Mouse (Mus musculus): ENCODE results near the gene Mphosph10. TPM values are rescaled to one million over a fixed set of nuclear protein-coding genes. Genes with fewer than 3 reads are reported as not detected.

The Mphosph10 gene
- polyA plus RNA-seq, 1 experiment from 2014 or later = 47.9 TPM

GRCm38 (mm10) chr7:64371940-64372878 is 19.9 kb downstream of the Mphosph10 start:
- Histone ChIP-seq H3K4me3 (0 out of 2 replicates have a peak overlapping the region, but pooled peaks have one; percentile 66), H3K36me3 (peaks cover 39% of the 10 kb centered on the region)
- ATAC-seq (ENCODE audit: low FRiP score, low read depth) = no peak

GRCm38 (mm10) chr7:64369841-64370240 is 22.2 kb downstream of the Mphosph10 start:
- Histone ChIP-seq H3K4me3 (no peak overlapping the region), H3K27me3 (no peaks in the 10 kb centered on the region), H3K4me1 (peaks cover 13% of the 10 kb centered on the region), H3K27ac (no peak overlapping the region), H3K9me3 (no peaks in the 10 kb centered on the region), H3K9ac (no peak overlapping the region), H3K4me2 (replicated peaks) (no peak overlapping the region), H3K36me3 (peaks cover 47% of the 10 kb centered on the region)
- whole genome bisulfite sequencing = 87% methylated on average over 6 of the region's 6 CpGs
- no peak for ATAC-seq (ENCODE audit: low FRiP score, low read depth)

More at GRCm38 (mm10) chr7:64371940-64372878, 19.9 kb downstream of the Mphosph10 start:
- Histone ChIP-seq H3K4me1 (peaks cover 13% of the 10 kb centered on the region), H3K4me2 (replicated peaks) (peak overlapping the region; percentile 70), H3K27me3 (no peaks in the 10 kb centered on the region), H3K9ac (no peak overlapping the region), H3K27ac (no peak overlapping the region), H3K9me3 (no peaks in the 10 kb centered on the region)
- WGBS = 89% methylated on average over 23 of the region's 23 CpGs

- ATAC-seq (ENCODE audit: low FRiP score, low read depth) = no peak
Measured at GRCm38 (mm10) chr7:64365863-64366262, 26.2 kb downstream of the Mphosph10 start.

GRCm38 (mm10) chr7:64360586-64360945 is 31.5 kb downstream of the Mphosph10 start:
- no peaks in the 10 kb centered on the region for H3K9me3 ChIP-seq
- peaks cover 88% of the 10 kb centered on the region for H3K36me3 ChIP-seq
- H3K4me1 ChIP-seq = no peaks in the 10 kb centered on the region
- H3K4me3 ChIP-seq = no peak overlapping the region
- H3K27me3 ChIP-seq = no peaks in the 10 kb centered on the region
- H3K9ac ChIP-seq = no peak overlapping the region
- WGBS = 80% methylated on average over 3 of the region's 3 CpGs
- H3K27ac ChIP-seq = peak overlapping the region; percentile 80
- H3K4me2 ChIP-seq (replicated peaks) = no peak overlapping the region
- peak; percentile 71 for ATAC-seq (ENCODE audit: low FRiP score, low read depth)

More at GRCm38 (mm10) chr7:64365863-64366262, 26.2 kb downstream of the Mphosph10 start:
- Histone ChIP-seq H3K4me3 (no peak overlapping the region), H3K36me3 (peaks cover 83% of the 10 kb centered on the region), H3K9me3 (no peaks in the 10 kb centered on the region), H3K4me1 (no peaks in the 10 kb centered on the region), H3K4me2 (replicated peaks) (no peak overlapping the region), H3K27me3 (no peaks in the 10 kb centered on the region), H3K27ac (no peak overlapping the region), H3K9ac (no peak overlapping the region)
- 87% methylated on average over 5 of the region's 5 CpGs for WGBS

- peaks cover 89% of the 10 kb centered on the region for H3K36me3 ChIP-seq
- no peak overlapping the region for H3K4me2 ChIP-seq (replicated peaks)
- H3K9ac ChIP-seq = no peak overlapping the region
- no peaks in the 10 kb centered on the region for H3K4me1 ChIP-seq
- no peaks in the 10 kb centered on the region for H3K9me3 ChIP-seq
- no peak overlapping the region for H3K4me3 ChIP-seq
- peak; percentile 80 for ATAC-seq (ENCODE audit: low FRiP score, low read depth)
- H3K27ac ChIP-seq = peak overlapping the region; percentile 82
- H3K27me3 ChIP-seq = no peaks in the 10 kb centered on the region
- WGBS = 84% methylated on average over 20 of the region's 20 CpGs
Measured at GRCm38 (mm10) chr7:64359943-64360585, 32.0 kb downstream of the Mphosph10 start.

GRCm38 (mm10) chr7:64358666-64359065 is 33.4 kb downstream of the Mphosph10 start:
- 90% methylated on average over 6 of the region's 6 CpGs for WGBS
- ATAC-seq (ENCODE audit: low FRiP score, low read depth) = no peak
- Histone ChIP-seq H3K4me3 (no peak overlapping the region), H3K36me3 (peaks cover 85% of the 10 kb centered on the region), H3K9ac (no peak overlapping the region), H3K4me1 (no peaks in the 10 kb centered on the region), H3K9me3 (no peaks in the 10 kb centered on the region), H3K27ac (no peak overlapping the region), H3K27me3 (no peaks in the 10 kb centered on the region), H3K4me2 (replicated peaks) (no peak overlapping the region)

- H3K27me3 ChIP-seq = no peaks in the 10 kb centered on the region
- WGBS = 93% methylated on average over 9 of the region's 9 CpGs
- H3K4me1 ChIP-seq = no peaks in the 10 kb centered on the region
- no peak overlapping the region for H3K4me2 ChIP-seq (replicated peaks)
- no peak overlapping the region for H3K4me3 ChIP-seq
- peaks cover 85% of the 10 kb centered on the region for H3K36me3 ChIP-seq
- no peaks in the 10 kb centered on the region for H3K9me3 ChIP-seq
- H3K27ac ChIP-seq = no peak overlapping the region
- H3K9ac ChIP-seq = no peak overlapping the region
- ATAC-seq (ENCODE audit: low FRiP score, low read depth) = no peak
Measured at GRCm38 (mm10) chr7:64357405-64357804, 34.7 kb downstream of the Mphosph10 start.

GRCm38 (mm10) chr7:64356661-64357060 is 35.4 kb downstream of the Mphosph10 start:
- H3K27me3 ChIP-seq = no peaks in the 10 kb centered on the region
- H3K4me1 ChIP-seq = no peaks in the 10 kb centered on the region
- no peak overlapping the region for H3K9ac ChIP-seq
- H3K27ac ChIP-seq = no peak overlapping the region
- 95% methylated on average over 5 of the region's 5 CpGs for WGBS
- no peak overlapping the region for H3K4me2 ChIP-seq (replicated peaks)
- no peak overlapping the region for H3K4me3 ChIP-seq
- H3K9me3 ChIP-seq = no peaks in the 10 kb centered on the region
- peaks cover 85% of the 10 kb centered on the region for H3K36me3 ChIP-seq
- no peak for ATAC-seq (ENCODE audit: low FRiP score, low read depth)

- Histone ChIP-seq H3K27ac (no peak overlapping the region), H3K36me3 (peaks cover 84% of the 10 kb centered on the region), H3K4me3 (no peak overlapping the region), H3K9me3 (no peaks in the 10 kb centered on the region), H3K27me3 (no peaks in the 10 kb centered on the region), H3K9ac (no peak overlapping the region), H3K4me1 (no peaks in the 10 kb centered on the region), H3K4me2 (replicated peaks) (no peak overlapping the region)
- 81% methylated on average over 14 of the region's 14 CpGs for WGBS
- no peak for ATAC-seq (ENCODE audit: low FRiP score, low read depth)
Measured at GRCm38 (mm10) chr7:64354206-64354605, 37.9 kb downstream of the Mphosph10 start.

- no peak overlapping the region for H3K27ac ChIP-seq
- H3K4me2 ChIP-seq (replicated peaks) = no peak overlapping the region
- H3K9ac ChIP-seq = no peak overlapping the region
- H3K4me3 ChIP-seq = no peak overlapping the region
- 84% methylated on average over 4 of the region's 4 CpGs for WGBS
- H3K4me1 ChIP-seq = no peaks in the 10 kb centered on the region
- H3K9me3 ChIP-seq = no peaks in the 10 kb centered on the region
- ATAC-seq (ENCODE audit: low FRiP score, low read depth) = no peak
- H3K27me3 ChIP-seq = no peaks in the 10 kb centered on the region
- H3K36me3 ChIP-seq = peaks cover 82% of the 10 kb centered on the region
Measured at GRCm38 (mm10) chr7:64351087-64351486, 41.0 kb downstream of the Mphosph10 start.

GRCm38 (mm10) chr7:64349147-64349861 is 42.8 kb downstream of the Mphosph10 start:
- ATAC-seq (ENCODE audit: low FRiP score, low read depth) = no peak
- H3K9ac ChIP-seq = no peak overlapping the region

GRCm38 (mm10) chr7:64347813-64348212 is 44.3 kb downstream of the Mphosph10 start:
- no peak overlapping the region for H3K9ac ChIP-seq
- no peaks in the 10 kb centered on the region for H3K4me1 ChIP-seq
- H3K4me2 ChIP-seq (replicated peaks) = no peak overlapping the region
- H3K27ac ChIP-seq = no peak overlapping the region
- WGBS = 86% methylated on average over 1 of the region's 1 CpGs
- peaks cover 76% of the 10 kb centered on the region for H3K36me3 ChIP-seq
- no peaks in the 10 kb centered on the region for H3K9me3 ChIP-seq
- no peaks in the 10 kb centered on the region for H3K27me3 ChIP-seq
- no peak overlapping the region for H3K4me3 ChIP-seq
- no peak for ATAC-seq (ENCODE audit: low FRiP score, low read depth)

More at GRCm38 (mm10) chr7:64349147-64349861, 42.8 kb downstream of the Mphosph10 start:
- 87% methylated on average over 15 of the region's 15 CpGs for WGBS
- Histone ChIP-seq H3K27me3 (no peaks in the 10 kb centered on the region), H3K4me3 (no peak overlapping the region), H3K4me1 (no peaks in the 10 kb centered on the region), H3K27ac (no peak overlapping the region), H3K4me2 (replicated peaks) (no peak overlapping the region), H3K36me3 (peaks cover 81% of the 10 kb centered on the region), H3K9me3 (no peaks in the 10 kb centered on the region)

Measured in limb, embryonic 13.5 days (tissue).